Mouse (Mus musculus): ENCODE measurements around the gene Scn4a.

Scn4a gene

GRCm38 (mm10) chr11:106272644-106273310 is 80.3 kb downstream of the Scn4a start, which contains the start of gene Smarcd2:
Gene Smarcd2, minus strand, starts transcription at chr11:106272972.
- peak; percentile 95 for DNase-seq (ENCODE audit: low spot score)

- DNase-seq (ENCODE audit: low spot score) = peak; percentile 51
These were observed 81.1 kb downstream of the Scn4a start for GRCm38 (mm10) chr11:106271794-106272643.

GRCm38 (mm10) chr11:106271131-106271793 is 81.8 kb downstream of the Scn4a start:
- DNase-seq (ENCODE audit: low spot score) = no peak

GRCm38 (mm10) chr11:106269060-106269431 is 84.0 kb downstream of the Scn4a start:
- no peak for DNase-seq (ENCODE audit: low spot score)

Data from urinary bladder, postnatal 25 days (tissue).